Comparison of ENCODE assay signal across 19 mouse cellular contexts in the genomic region with DNA sequence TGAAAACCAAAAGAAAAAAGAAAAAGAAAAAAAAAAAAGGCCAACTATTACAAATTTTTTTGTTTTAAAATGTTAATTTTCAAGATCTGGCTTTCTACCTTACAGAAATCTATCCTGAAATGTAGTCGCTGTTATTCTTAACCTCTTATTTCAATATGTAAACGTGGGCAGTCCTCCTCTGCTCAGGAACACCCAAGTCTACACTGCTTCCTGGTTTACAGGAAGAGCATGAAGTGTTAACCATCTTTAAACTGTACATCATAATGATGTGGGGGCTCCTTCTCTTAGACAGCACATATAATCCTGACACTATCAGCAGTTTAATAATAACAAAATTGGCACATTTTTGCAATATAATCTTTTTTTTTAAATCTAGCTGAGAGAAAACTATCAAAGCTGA.
"Had no signal": no experiment of that assay in that cellular context is flagged by ENCODE, and none has a peak within 500 bp of the region (broad histone marks: within the 10 kb centered on the region; RNA-seq: fewer than 3 reads in every experiment).

No protein-coding gene starts in this region.

- H3K9me3 ChIP-seq: lung, embryonic 15.5 days; neural tube, embryonic 12.5 days; neural tube, embryonic 15.5 days had no signal

- H3K27ac ChIP-seq: layer of hippocampus, adult 2 months; left cerebral cortex, adult 2 months; liver, embryonic 14.5 days; lung, embryonic 15.5 days; neural tube, embryonic 12.5 days; neural tube, embryonic 15.5 days; stomach, postnatal 0 days had no signal

- H3K4me3 ChIP-seq: layer of hippocampus, adult 2 months; left cerebral cortex, adult 2 months; lung, embryonic 15.5 days; neural tube, embryonic 12.5 days; neural tube, embryonic 15.5 days had no signal

- DNase-seq: kidney, adult 18-20 months; kidney, adult 9 months; kidney, postnatal 14 days; layer of hippocampus, adult 9-11 months; layer of hippocampus, postnatal 36 days; lung, adult 18-20 months; lung, postnatal 10 days; lung, postnatal 36 days; midbrain, embryonic 14.5 days; right cerebral cortex, postnatal 14 days; right cerebral cortex, postnatal 4 days; thymus, postnatal 25 days had no signal

- H3K27me3 ChIP-seq: lung, embryonic 15.5 days; neural tube, embryonic 12.5 days; neural tube, embryonic 15.5 days had no signal

- H3K36me3 ChIP-seq: lung, embryonic 15.5 days; neural tube, embryonic 12.5 days; neural tube, embryonic 15.5 days had no signal
